Mouse (Mus musculus) C2C12 (cell line): ENCODE data around the gene Celsr3. TPM values are rescaled to one million over a fixed set of nuclear protein-coding genes. Genes with fewer than 3 reads are reported as not detected.
A peak's percentile ranks its signal among the peaks of the same experiment; 100 is the strongest.

Experiments
- H3K27me3 ChIP-seq: one replicate; pipeline ENCODE4 v1.6.1; 2011; ENCODE audit not compliant: control insufficient read depth, insufficient read depth, insufficient read length
- H3K36me3 ChIP-seq: one replicate; pipeline ENCODE4 v1.6.1; 2011; ENCODE audit not compliant: control insufficient read depth, insufficient read depth
- H3K4me3 ChIP-seq: one replicate; pipeline ENCODE4 v1.5.1; 2011; ENCODE audit warnings: mild to moderate bottlenecking, control low read depth; ENCODE audit not compliant: poor library complexity, insufficient read depth, severe bottlenecking
- H3K79me2 ChIP-seq: one replicate; pipeline ENCODE4 v1.6.1; 2011; ENCODE audit not compliant: control insufficient read depth, insufficient read depth
- H3K79me3 ChIP-seq: one replicate; pipeline ENCODE4 v1.6.1; 2011; ENCODE audit warnings: low read depth, control low read depth
- H3ac ChIP-seq: one replicate; pipeline ENCODE3; 2011; ENCODE audit warnings: low read depth; ENCODE audit not compliant: control insufficient read depth, insufficient read length
- CEBPB ChIP-seq: IDR thresholded peaks from one replicate; pipeline ENCODE4 v1.6.1; 2011; ENCODE audit warnings: low read depth, mild to moderate bottlenecking, control low read depth, moderate library complexity
- CTCF ChIP-seq: IDR thresholded peaks from one replicate; pipeline ENCODE4 v1.5.1; 2011; ENCODE audit not compliant: control insufficient read depth, insufficient read depth, insufficient read length
- FOSL1 ChIP-seq: IDR thresholded peaks from one replicate; pipeline ENCODE4 v1.8.0; 2011; ENCODE audit warnings: mild to moderate bottlenecking, low read length; ENCODE audit not compliant: poor library complexity, insufficient read depth, severe bottlenecking
- MAX ChIP-seq: IDR thresholded peaks from one replicate; pipeline ENCODE4 v1.6.1; 2011; ENCODE audit warnings: mild to moderate bottlenecking, control low read depth
- MYOD1 ChIP-seq: IDR thresholded peaks from one replicate; pipeline ENCODE4 v1.6.1; 2011; ENCODE audit warnings: low read depth; ENCODE audit not compliant: control insufficient read depth, insufficient read length
- MYOG ChIP-seq: IDR thresholded peaks from one replicate; pipeline ENCODE4 v1.6.1; 2011; ENCODE audit not compliant: control insufficient read depth, insufficient read length; ENCODE audit errors: extremely low read depth
- USF1 ChIP-seq: IDR thresholded peaks from one replicate; pipeline ENCODE4 v1.6.1; 2011; ENCODE audit warnings: low read depth, mild to moderate bottlenecking, control low read depth, moderate library complexity
- polyA plus RNA-seq: library from polyadenylated mRNA; unstranded; fragments of >200 nt; fragmentation: generic; extraction: Trizol; gene quantifications from one replicate; pipeline ENCODE4 v1.2.1, GENCODE M21; 2012; ENCODE audit warnings: missing spikeins

Celsr3 gene
- polyA plus RNA-seq, 1 experiment, result 0.05 TPM

DNA sequence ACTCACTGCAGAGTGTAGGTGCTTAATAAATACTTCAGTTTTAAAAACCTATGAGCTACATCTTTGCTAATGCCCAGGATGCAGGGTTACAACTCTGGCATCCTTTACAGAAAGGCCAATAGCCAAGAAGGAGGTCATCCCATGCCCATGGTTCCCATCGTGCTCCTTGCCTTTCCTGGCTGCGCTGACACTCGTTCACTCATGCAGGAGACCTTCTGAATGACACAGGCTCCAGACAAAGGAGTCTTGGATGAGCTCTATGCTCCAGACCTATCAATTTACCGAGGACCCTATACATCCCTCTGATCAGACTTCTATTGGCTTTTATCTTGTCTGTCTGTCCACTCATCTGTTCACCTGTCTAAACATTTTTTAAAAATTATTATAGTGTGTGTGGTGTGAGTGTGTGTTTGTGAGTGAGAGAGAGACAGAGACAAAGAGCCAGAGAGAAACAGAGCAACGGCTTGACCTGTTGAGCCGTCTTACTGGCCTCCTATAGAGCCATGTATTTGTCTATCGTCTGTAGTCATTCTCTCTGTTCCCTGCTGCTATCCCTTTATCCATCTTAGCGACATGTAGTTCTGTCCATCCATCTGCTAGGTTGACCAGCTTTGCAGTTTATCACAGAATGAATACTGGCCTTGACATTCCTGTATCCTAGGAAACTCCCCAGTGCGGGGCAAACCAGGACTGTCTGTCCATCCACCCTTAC is 43.1 kb upstream of the Celsr3 start:
- peaks cover 44% of the 10 kb centered on the region for H3K79me2 ChIP-seq
- peak overlapping the region; percentile 90 for H3K4me3 ChIP-seq
- H3K36me3 ChIP-seq, result no peaks in the 10 kb centered on the region
- no peak for TF ChIP-seq USF1
- TF ChIP-seq MAX, result no peak
- TF ChIP-seq CTCF, result no peak
- TF ChIP-seq CEBPB, result no peak
- TF ChIP-seq FOSL1, result no peak
- no peak for TF ChIP-seq MYOD1
- TF ChIP-seq MYOG, result no peak
- peaks cover 41% of the 10 kb centered on the region for H3K79me3 ChIP-seq
- no peak overlapping the region for H3ac ChIP-seq
- H3K27me3 ChIP-seq, result no peaks in the 10 kb centered on the region

DNA sequence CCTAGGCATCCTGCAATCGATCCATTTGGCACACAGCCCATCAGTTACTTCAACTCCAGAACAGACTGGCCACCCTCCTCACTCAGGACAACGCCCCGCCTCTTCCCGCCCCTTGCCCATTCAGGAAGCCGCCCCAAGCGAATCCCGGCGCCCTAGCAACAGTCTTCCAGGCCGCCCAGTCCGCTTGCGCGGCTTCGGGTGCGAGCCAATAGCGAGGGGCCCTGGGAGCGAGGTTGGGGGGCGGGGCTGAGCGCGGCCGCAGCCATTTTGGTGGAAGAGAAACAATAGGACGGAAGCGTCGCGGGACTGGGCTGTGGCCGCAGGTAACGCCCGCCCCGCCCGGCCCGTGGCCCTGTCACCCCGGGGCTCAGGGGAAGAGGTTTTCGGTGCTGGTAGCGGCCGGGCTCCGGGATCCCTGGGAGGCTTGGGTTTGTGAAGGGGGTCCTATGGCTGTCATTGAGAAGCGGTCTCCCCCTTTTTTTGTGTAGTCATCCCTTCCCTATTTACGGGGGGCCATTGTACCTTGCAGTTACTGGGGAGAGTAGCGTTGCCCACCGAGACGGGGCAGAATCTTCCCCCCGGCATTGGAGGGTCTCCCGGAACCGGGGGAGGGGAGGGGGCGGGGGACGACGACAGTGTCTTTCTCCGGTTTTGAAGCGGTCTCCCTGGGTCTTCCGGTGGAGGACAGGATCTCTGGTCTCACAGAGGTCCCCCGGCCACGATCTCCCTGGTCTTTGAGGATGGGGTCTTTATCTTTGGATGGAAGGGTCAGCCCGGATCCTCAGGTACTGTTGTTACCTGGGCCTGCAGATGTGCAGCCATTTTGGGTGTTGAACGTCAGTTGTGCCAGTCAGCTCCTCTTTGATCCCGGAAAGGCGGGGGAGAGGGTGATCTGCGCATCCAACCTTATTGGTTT is 42.3 kb upstream of the Celsr3 start, which contains the start of gene Ip6k2:
Gene Ip6k2 (plus strand): TSS at position 249 of the 916 bp plus-strand sequence.
- H3K79me3 ChIP-seq, result peaks cover 49% of the 10 kb centered on the region
- peak within 1 kb of the TSS; percentile 84 for H3ac ChIP-seq
- H3K27me3 ChIP-seq, result no peaks in the 10 kb centered on the region
- peak within 1 kb of the TSS; percentile 90 for H3K4me3 ChIP-seq
- H3K79me2 ChIP-seq, result peaks cover 52% of the 10 kb centered on the region
- TF ChIP-seq MYOG (no peak), USF1 (no peak), MAX (peak; percentile 17)
- no peaks in the 10 kb centered on the region for H3K36me3 ChIP-seq

DNA sequence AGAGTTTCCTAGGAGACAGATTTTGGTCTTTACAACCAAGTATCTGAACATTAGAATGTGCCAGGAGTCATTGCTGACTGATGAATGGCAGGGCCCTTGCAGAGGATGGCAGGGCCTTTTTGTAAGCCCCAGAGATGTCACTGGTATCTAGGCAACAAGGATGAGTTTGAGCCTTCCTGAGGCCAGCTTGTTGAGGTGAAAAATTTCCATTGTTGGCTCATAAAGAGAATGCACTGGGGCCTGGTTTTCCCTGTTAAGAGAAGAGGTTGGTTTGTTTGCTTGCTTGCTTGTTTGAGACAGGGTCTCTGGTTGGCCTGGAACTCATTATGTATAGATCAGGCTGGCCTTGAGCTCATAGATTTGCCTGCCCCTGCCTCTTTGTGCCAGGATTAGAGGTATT is 40.7 kb upstream of the Celsr3 start:
- TF ChIP-seq MYOG, result no peak
- no peak for TF ChIP-seq MYOD1
- no peak for TF ChIP-seq MAX
- TF ChIP-seq CTCF, result no peak
- no peak for TF ChIP-seq FOSL1
- no peak for TF ChIP-seq USF1
- no peak for TF ChIP-seq CEBPB
- peaks cover 65% of the 10 kb centered on the region for H3K79me3 ChIP-seq
- H3K79me2 ChIP-seq, result peaks cover 68% of the 10 kb centered on the region
- H3K27me3 ChIP-seq, result no peaks in the 10 kb centered on the region
- no peak overlapping the region for H3ac ChIP-seq
- no peak overlapping the region for H3K4me3 ChIP-seq
- no peaks in the 10 kb centered on the region for H3K36me3 ChIP-seq

DNA sequence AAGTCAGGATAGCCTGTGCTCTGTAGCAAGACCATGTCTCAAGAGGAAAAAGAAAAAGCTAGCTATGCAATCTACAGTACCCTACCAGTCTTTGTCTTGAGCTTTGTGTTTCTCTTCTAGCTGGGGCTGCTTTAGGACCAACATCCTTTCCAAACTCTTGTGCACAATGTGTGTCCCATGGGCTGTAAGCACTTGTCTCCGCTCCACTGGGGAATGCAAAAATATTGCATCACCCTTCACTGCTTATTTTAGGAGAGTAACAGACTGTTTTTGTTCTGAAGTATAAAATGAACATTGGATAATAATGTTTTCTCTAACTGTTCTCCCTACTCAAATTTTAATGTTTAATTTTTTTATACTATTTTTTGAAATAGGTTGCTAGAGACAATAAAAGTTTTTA is 39.6 kb upstream of the Celsr3 start:
- TF ChIP-seq MAX (no peak), MYOD1 (no peak), MYOG (no peak), CEBPB (no peak), CTCF (no peak), FOSL1 (no peak), USF1 (no peak)
- Histone ChIP-seq H3K79me2 (peaks cover 79% of the 10 kb centered on the region), H3ac (no peak overlapping the region), H3K4me3 (no peak overlapping the region), H3K27me3 (no peaks in the 10 kb centered on the region), H3K36me3 (no peaks in the 10 kb centered on the region), H3K79me3 (peaks cover 76% of the 10 kb centered on the region)

DNA sequence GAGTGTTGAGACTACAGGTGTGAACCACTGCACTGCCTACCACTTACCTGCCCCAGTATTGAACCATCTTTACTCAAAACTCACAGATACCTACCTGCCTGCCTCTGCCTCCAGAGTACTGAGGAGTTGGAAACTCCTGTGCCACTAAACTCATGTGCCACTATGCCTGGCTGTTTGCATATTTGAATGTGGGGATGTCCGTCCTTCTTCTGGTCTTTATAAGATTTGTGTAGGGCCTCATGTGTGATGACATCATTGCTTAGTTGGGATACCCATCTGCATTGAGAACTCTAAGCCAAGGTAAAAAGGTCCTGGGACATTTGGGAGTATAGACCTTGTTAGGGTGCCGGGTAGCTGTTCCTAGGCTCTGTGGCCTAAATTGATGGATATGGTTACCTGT is 39.0 kb upstream of the Celsr3 start:
- TF ChIP-seq FOSL1 (no peak), MAX (no peak), CEBPB (no peak), CTCF (no peak), MYOG (no peak), USF1 (no peak), MYOD1 (no peak)
- Histone ChIP-seq H3K36me3 (no peaks in the 10 kb centered on the region), H3K79me2 (peaks cover 85% of the 10 kb centered on the region), H3K79me3 (peaks cover 81% of the 10 kb centered on the region), H3K4me3 (no peak overlapping the region), H3ac (no peak overlapping the region), H3K27me3 (no peaks in the 10 kb centered on the region)

DNA sequence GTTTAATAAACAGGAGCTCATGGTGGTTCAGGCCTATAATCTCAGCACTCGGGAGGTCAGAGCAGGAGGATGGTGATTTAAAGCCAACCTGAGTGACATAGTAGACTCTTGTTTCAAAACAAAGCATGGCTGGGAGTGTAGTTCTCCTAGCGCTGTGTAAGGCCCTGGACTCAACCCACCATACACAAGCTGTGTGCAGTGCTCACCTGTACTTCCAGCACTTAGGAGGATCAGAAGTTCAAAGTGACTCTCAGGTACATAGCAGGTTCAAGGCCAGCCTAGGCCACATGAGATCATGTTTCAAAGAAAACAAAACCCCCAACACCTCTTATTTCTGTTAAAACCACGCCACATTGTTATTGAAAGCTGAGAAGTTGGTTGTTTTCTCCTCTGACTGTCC is 37.4 kb upstream of the Celsr3 start:
- H3ac ChIP-seq, result no peak overlapping the region
- TF ChIP-seq USF1, result no peak
- TF ChIP-seq FOSL1, result no peak
- TF ChIP-seq CEBPB, result no peak
- H3K36me3 ChIP-seq, result no peaks in the 10 kb centered on the region

More for the DNA sequence above, 37.4 kb upstream of the Celsr3 start:
- H3K79me3 ChIP-seq, result peaks cover 98% of the 10 kb centered on the region
- no peaks in the 10 kb centered on the region for H3K27me3 ChIP-seq
- H3K4me3 ChIP-seq, result no peak overlapping the region
- peaks cover 100% of the 10 kb centered on the region for H3K79me2 ChIP-seq
